Mouse (Mus musculus): ENCODE measurements around the gene Thsd4. TPM values are rescaled to one million over a fixed set of nuclear protein-coding genes. Genes with fewer than 3 reads are reported as not detected.
A peak's percentile ranks its signal among the peaks of the same experiment; 100 is the strongest.

Thsd4 gene
- 10 to 100 TPM; 10.1 to 12.4 TPM for total RNA-seq (2021)

GRCm38 (mm10) chr9:60521806-60522264 is at the start of gene Thsd4:
TSS of gene Thsd4 (minus strand) at chr9:60522046.
- intact Hi-C loops (cut with DNase I), result no loop called here
- DNase-seq, result peak; percentile 52

DNA sequence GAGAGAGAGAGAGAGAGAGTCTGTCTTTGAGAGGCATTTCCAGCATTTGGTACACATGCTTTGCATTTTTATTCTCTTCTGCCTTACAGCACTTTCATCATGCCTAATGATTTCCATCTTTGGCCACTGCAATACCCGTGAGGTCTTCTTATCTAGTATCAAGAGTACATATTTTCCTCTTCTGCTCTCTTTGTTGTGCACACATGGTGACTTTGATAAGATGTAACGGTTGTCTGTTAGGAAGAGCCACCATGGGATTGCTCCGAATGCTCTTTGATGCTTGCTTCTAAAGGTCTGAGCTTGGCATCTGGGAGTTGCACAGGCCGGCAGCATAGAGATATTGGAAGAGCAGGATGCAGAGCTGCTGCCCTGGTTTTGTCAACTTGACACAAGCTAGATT is 49.2 kb upstream of the Thsd4 start:
- no peak for DNase-seq
- intact Hi-C loops (cut with DNase I), result no loop called here

GRCm38 (mm10) chr9:60569366-60569765 is 47.5 kb upstream of the Thsd4 start:
- intact Hi-C loops (cut with DNase I), result no loop called here

GRCm38 (mm10) chr9:60563809-60564208 is 42.0 kb upstream of the Thsd4 start:
- no peak for DNase-seq
- intact Hi-C loops (cut with DNase I), result no loop called here

More at GRCm38 (mm10) chr9:60569366-60569765, 47.5 kb upstream of the Thsd4 start:
- DNase-seq, result peak; percentile 46

DNA sequence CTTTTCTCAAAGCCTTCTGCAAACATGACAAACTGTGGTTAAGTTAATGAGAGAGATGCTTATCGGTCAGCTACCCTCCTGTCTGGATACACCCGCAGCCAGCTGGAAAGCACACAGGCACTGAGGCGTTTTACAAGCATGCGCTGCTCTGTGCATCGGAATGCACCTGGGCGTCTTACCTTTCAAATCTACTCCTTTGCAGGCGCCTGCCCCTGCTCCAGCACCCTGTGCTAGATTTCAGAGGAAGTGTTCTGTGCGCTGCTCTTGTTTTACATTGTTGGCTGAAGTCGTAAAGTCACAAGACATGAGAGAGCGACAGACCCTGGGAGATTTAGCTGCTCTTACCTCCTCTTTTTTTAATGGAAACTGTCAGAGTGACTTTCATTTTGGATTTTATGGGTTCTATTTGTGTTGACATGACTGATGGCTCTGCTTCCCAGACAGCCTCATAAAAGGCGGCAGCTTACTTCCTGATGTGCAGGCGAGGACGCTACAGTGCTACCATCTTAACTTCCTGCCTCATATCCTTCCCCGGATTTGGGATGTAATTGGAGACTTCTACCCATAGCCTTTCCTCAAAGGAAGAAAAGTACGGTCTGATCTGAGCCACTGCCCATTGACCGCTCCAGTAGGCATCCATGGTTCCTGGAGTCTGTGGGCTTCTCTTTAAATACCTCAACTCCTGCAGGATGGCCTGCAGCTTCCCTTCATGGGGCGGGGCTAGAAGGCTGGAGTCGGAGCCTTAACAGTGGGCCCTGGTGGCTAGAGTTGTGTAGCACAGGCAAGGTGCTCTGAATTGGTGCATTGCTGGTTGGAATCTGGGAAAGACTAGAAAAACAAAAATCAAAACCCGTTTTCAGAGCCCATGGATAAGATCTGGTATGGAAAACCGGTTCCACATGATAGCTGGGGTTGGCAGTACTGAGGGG is 40.9 kb upstream of the Thsd4 start:
- intact Hi-C loops (cut with DNase I), result no loop called here

DNA sequence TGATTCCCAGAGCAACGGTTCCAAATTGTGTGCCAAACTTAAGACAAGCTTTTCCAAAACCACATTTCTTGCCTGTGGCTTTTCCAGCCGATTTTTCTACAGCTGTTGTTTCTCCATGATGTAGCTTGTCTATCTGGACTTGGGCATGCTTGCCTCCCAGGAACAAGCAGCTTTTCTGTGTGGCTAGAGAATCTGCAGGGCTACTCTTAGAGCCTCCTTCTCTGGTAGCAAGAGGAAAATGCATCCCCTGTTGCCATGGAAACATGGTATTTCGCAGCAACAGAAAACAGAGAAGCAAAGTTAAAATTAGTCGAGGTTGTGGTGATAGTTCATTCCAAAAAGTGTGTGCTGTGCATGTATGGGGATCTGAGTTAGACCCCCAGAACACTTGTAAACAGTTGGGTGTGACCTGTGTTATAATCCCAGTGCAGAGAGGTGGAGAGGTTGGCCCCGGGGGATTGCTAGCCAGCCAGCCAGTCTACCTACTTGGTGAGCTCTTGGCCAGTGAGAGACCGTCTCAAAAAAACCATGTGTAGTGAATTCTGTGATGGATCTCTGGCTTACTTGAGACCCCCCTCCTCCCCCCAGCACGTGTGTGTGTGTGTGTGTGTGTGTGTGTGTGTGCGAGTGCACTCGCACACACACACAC is 39.9 kb upstream of the Thsd4 start:
- DNase-seq, result no peak
- intact Hi-C loops (cut with DNase I), result no loop called here

More for the DNA sequence above, 40.9 kb upstream of the Thsd4 start:
- no peak for DNase-seq

GRCm38 (mm10) chr9:60558507-60558906 is 36.7 kb upstream of the Thsd4 start:
- intact Hi-C loops (cut with DNase I), result no loop called here
- DNase-seq, result no peak

GRCm38 (mm10) chr9:60551238-60551637 is 29.4 kb upstream of the Thsd4 start:
- DNase-seq, result no peak
- intact Hi-C loops (cut with DNase I), result no loop called here

GRCm38 (mm10) chr9:60548182-60548581 is 26.3 kb upstream of the Thsd4 start:
- peak; percentile 80 for DNase-seq
- intact Hi-C loops (cut with DNase I), result no loop called here

DNA sequence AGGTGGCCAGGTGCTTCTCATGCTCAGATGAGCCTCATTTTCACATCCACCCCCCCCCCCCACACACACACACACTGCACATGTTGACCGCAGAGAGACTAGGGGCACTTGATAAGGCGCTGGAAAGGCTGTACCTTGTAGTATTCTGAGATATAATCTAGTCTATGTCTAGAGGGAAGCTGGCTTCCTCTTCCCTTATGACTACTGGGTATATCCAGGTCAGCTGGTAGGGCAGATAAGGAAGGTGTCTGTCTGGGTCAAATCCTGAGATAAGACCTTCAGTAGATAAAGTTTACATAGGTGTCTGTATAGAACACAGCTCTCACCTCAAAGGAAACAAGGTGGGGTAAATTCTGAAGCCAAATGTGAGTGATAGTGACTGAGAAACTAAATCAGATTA is 24.3 kb upstream of the Thsd4 start:
- intact Hi-C loops (cut with DNase I), result no loop called here
- no peak for DNase-seq

GRCm38 (mm10) chr9:60545361-60546096 is 23.7 kb upstream of the Thsd4 start:
- DNase-seq, result no peak
- intact Hi-C loops (cut with DNase I), result no loop called here

- no peak for DNase-seq
- intact Hi-C loops (cut with DNase I), result no loop called here
Observed at GRCm38 (mm10) chr9:60543422-60544015, 21.7 kb upstream of the Thsd4 start.

DNA sequence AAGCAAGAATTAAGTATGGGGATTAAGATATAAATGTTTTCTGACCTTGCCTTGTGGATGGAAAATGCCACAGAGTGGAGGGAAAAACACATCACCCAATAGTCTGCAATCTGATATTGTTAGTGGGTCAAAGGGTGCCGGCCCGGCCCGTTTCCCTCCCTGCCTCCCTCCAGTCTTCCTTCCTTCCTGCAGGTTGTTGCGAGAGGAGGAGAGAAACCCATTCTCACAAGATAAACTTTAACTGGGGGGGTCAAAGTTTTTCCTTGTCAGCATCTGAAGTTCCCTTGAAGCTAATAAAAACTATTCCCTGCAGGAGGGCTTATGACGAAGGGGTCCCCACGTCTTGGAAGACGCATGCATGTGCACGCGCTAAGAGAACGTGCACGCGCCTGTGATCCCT is 8.5 kb upstream of the Thsd4 start:
- intact Hi-C loops (cut with DNase I), result no loop called here
- DNase-seq, result no peak

- DNase-seq, result no peak
- intact Hi-C loops (cut with DNase I), result no loop called here
Observed at GRCm38 (mm10) chr9:60529348-60530243, 7.8 kb upstream of the Thsd4 start.

GRCm38 (mm10) chr9:60528269-60528668 is 6.4 kb upstream of the Thsd4 start:
- no peak for DNase-seq
- intact Hi-C loops (cut with DNase I), result no loop called here

GRCm38 (mm10) chr9:60527836-60528235 is 6.0 kb upstream of the Thsd4 start:
- no peak for DNase-seq
- intact Hi-C loops (cut with DNase I), result no loop called here

DNA sequence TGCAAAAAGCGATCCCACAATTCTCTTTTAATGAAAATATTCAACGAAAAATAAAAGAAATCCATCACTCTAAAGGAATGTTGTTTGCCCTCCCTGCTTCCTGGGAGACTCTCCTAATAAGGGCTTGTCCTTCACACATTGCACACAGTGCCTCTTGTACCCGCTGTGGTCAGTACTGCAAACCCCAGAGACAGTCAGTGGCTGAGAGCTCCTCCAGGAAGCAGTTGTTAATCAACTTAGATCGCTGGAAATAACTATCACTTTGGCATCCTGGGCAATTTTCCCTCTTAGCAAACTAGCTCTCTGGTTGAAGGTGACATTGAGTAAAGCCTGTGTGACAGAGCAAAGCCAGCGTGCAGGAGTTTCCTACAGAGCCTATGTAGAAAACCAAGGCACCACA is 5.2 kb upstream of the Thsd4 start:
- intact Hi-C loops (cut with DNase I), result no loop called here
- no peak for DNase-seq

GRCm38 (mm10) chr9:60526195-60526594 is 4.3 kb upstream of the Thsd4 start:
- no peak for DNase-seq
- intact Hi-C loops (cut with DNase I), result no loop called here

- intact Hi-C loops (cut with DNase I), result no loop called here
- DNase-seq, result no peak
Observed at GRCm38 (mm10) chr9:60521143-60521542, 703 bp downstream of the Thsd4 start.

GRCm38 (mm10) chr9:60519601-60520000 is 2.2 kb downstream of the Thsd4 start:
- intact Hi-C loops (cut with DNase I), result no loop called here
- DNase-seq, result no peak
